Mouse (Mus musculus): ENCODE data around the gene C130074G19Rik. TPM values are rescaled to one million over a fixed set of nuclear protein-coding genes. Genes with fewer than 3 reads are reported as not detected.

Gene C130074G19Rik
- polyA plus RNA-seq, 1 experiment, result not detected

DNA sequence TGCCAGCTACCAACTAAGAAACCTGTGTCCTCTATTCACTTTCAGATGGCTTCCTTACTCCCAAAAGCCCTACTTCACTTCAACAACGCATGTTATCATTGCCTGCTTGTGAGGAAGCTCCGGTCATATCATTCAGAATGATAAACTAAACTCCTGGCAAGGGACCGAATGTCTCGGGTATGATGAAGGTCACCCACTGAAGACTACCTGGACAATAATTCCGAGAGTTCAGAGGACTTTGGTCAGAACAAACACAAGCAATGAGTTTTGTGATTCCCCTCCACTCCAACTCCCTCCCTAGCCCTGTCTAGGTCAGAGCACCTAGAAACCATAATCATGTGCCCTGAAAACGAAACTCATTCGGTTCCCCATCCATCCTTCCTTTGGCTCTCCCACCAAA lies 1.2 kb downstream of the C130074G19Rik start:
- no peak for TF ChIP-seq POLR2A (IDR thresholded peaks at IDR 0.05; ENCODE audit: insufficient read depth, low read depth, low read length)
- TF ChIP-seq CTCF (IDR thresholded peaks at IDR 0.05; ENCODE audit: insufficient read depth, low read depth, low read length), result no peak
- WGBS, result 79% methylated on average over 7 of the region's 7 CpGs
- H3K4me3 ChIP-seq (ENCODE audit: insufficient read depth, low read depth, low read length), result peak overlapping the region; percentile 58
- peaks cover 18% of the 10 kb centered on the region; the same call in 1 of the 2 replicates for H3K4me1 ChIP-seq (ENCODE audit: control insufficient read depth, insufficient read depth, low read length)
- no peak overlapping the region for H3K27ac ChIP-seq (ENCODE audit: insufficient read depth, low read depth, low read length)

DNA sequence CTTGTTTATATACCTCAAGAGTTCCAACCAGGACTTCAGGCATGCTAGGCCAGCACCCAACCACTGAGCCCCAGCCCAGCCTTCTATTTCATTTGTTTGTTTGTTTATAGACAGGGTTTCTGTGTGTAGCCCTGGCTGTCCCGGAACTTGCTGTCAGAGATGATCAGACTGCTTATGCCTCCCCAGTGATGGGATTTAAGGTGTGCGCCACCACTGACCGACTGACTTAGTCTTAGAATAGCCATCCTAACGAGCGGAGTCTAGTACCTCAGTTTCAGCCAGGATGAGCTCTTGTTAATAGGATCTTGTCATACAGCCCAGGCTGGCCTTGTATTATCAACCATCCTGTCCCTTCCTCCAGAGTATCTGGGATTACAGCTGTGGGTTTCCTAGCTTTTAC lies 1.8 kb downstream of the C130074G19Rik start:
- Histone ChIP-seq H3K4me3 (ENCODE audit: insufficient read depth, low read depth, low read length) (no peak overlapping the region), H3K27ac (ENCODE audit: insufficient read depth, low read depth, low read length) (no peak overlapping the region), H3K4me1 (ENCODE audit: control insufficient read depth, insufficient read depth, low read length) (peaks cover 18% of the 10 kb centered on the region; the same call in 1 of the 2 replicates)
- 87% methylated on average over 5 of the region's 5 CpGs for WGBS
- TF ChIP-seq CTCF (IDR thresholded peaks at IDR 0.05; ENCODE audit: insufficient read depth, low read depth, low read length) (no peak), POLR2A (IDR thresholded peaks at IDR 0.05; ENCODE audit: insufficient read depth, low read depth, low read length) (no peak)

DNA sequence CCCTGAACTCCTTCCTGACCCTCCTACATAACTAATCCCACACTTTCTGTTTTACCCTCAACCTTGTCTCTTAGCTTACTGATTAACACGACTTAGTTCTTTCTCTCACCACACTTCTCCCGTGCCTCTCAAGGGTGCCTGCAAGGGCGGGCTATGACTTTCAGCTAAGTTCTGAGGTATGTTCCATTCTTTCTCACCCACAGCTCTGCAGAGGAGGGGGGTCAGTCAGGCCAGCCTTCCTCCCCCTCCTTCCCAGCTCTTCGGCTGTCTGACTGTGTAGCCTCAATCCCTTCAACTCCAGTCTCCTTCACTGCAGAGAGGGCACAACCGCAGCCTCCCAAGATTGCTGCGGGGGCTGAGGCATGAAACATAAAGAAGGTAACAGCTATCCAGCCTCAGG lies 4.2 kb downstream of the C130074G19Rik start:
- TF ChIP-seq CTCF (IDR thresholded peaks at IDR 0.05; ENCODE audit: insufficient read depth, low read depth, low read length), result no peak
- no peak for TF ChIP-seq POLR2A (IDR thresholded peaks at IDR 0.05; ENCODE audit: insufficient read depth, low read depth, low read length)
- no peak overlapping the region for H3K27ac ChIP-seq (ENCODE audit: insufficient read depth, low read depth, low read length)
- WGBS, result 65% methylated on average over 6 of the region's 6 CpGs
- peaks cover 28% of the 10 kb centered on the region for H3K4me1 ChIP-seq (ENCODE audit: control insufficient read depth, insufficient read depth, low read length)
- no peak overlapping the region for H3K4me3 ChIP-seq (ENCODE audit: insufficient read depth, low read depth, low read length)

DNA sequence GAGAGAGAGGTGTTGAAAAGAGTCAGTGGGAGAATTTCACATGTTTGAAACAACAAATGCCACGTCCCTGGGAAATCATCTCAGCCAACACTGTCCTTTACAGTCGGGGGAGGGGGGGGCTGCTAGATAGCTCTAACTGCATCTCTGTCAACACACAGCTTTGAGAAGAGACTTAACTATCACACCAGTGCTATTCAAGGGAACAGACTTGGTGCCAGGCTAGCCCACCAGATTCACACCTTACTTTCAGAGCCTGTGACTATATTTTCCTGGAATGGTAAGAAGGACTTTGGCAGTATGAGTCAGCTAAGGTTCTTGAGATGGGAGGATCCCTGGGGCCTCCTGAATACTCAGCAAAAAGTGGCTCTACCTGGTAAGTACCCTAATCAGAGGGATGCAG lies 5.7 kb downstream of the C130074G19Rik start:
- WGBS, result 76% methylated on average over 2 of the region's 2 CpGs
- peaks cover 24% of the 10 kb centered on the region for H3K4me1 ChIP-seq (ENCODE audit: control insufficient read depth, insufficient read depth, low read length)
- no peak for TF ChIP-seq POLR2A (IDR thresholded peaks at IDR 0.05; ENCODE audit: insufficient read depth, low read depth, low read length)
- no peak for TF ChIP-seq CTCF (IDR thresholded peaks at IDR 0.05; ENCODE audit: insufficient read depth, low read depth, low read length)
- H3K4me3 ChIP-seq (ENCODE audit: insufficient read depth, low read depth, low read length), result no peak overlapping the region
- H3K27ac ChIP-seq (ENCODE audit: insufficient read depth, low read depth, low read length), result no peak overlapping the region

DNA sequence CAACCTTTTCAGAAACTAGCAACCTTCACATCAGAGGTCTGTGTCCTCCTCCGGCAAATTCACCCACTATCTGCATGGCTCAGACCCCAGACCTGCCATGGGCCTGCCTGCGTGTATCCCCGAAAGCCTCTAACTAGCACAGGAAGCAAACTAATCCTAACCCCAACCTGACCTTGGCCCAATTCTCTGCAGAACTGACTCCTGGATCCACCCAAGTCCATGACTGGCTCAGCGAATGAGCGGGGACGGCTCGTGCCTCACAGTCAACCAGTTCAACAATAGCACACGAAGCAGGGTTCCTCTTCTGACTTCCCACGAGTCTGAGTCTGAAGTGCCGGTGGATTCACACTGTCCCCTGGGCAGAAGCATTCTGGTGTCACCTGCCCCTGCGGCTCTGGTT lies 9.1 kb downstream of the C130074G19Rik start:
- peaks cover 29% of the 10 kb centered on the region for H3K4me1 ChIP-seq (ENCODE audit: control insufficient read depth, insufficient read depth, low read length)
- H3K4me3 ChIP-seq (ENCODE audit: insufficient read depth, low read depth, low read length), result no peak overlapping the region
- TF ChIP-seq CTCF (IDR thresholded peaks at IDR 0.05; ENCODE audit: insufficient read depth, low read depth, low read length), result no peak
- TF ChIP-seq POLR2A (IDR thresholded peaks at IDR 0.05; ENCODE audit: insufficient read depth, low read depth, low read length), result no peak
- peak overlapping the region; percentile 55 for H3K27ac ChIP-seq (ENCODE audit: insufficient read depth, low read depth, low read length)
- WGBS, result 68% methylated on average over 11 of the region's 11 CpGs

DNA sequence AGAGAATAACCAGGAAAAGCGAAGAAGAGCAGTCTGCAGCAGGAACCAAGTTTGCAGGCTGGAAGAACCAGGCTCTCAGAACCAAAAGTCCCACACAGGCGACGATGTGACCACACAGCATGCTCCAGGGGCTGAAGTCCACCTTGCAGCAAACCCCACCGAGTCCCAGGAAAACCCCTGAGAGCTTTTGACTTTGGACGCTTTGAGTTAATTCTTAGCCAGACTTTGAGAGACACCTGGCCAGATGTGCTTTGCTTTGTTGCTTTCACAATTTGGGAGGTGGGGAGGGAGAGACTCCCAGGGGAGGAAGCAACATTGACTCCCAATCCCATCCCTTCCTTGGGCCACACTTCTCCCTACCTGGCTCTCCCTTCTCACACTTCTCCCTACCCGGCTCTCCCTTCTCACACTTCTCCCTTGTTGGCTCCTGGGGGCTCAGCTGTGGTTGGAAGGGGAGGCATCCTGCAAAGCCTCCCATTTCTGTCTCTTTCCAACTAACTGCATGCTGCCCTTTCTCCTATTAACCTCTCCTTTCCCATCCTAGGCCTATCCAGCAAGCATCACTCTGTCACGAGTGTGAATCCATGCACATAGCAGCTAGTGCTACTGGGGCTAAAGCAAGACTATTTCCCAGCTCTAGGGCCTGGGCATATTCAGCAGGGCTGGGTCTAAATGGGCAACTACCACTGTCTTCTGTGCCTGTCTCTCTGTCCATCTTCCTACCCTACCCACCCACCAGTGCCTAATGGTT lies 10.8 kb downstream of the C130074G19Rik start:
- peaks cover 25% of the 10 kb centered on the region for H3K4me1 ChIP-seq (ENCODE audit: control insufficient read depth, insufficient read depth, low read length)
- WGBS, result 91% methylated on average over 7 of the region's 7 CpGs
- TF ChIP-seq CTCF (IDR thresholded peaks at IDR 0.05; ENCODE audit: insufficient read depth, low read depth, low read length) (no peak), POLR2A (IDR thresholded peaks at IDR 0.05; ENCODE audit: insufficient read depth, low read depth, low read length) (no peak)
- H3K4me3 ChIP-seq (ENCODE audit: insufficient read depth, low read depth, low read length), result no peak overlapping the region
- H3K27ac ChIP-seq (ENCODE audit: insufficient read depth, low read depth, low read length), result no peak overlapping the region

DNA sequence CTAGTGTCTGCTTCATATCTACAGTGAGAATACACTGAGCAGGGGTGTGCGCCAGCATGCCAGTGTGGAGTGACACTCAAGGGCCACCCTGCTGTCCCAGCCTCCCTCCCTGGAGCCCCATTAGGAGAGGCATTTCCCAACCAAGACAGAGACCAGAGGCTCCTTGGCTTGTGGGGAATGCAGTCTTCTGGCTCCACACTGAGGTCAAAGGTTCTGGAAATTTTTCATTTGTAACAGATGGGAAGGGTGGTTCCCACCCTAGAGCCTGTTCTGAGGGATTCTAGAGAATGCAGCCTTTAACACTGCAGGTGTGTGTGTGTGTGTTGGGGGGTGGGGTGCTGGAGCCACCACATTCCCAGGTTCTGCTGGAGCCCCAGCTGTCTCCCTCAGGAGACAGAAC lies 11.5 kb downstream of the C130074G19Rik start:
- Histone ChIP-seq H3K4me1 (ENCODE audit: control insufficient read depth, insufficient read depth, low read length) (peaks cover 28% of the 10 kb centered on the region), H3K4me3 (ENCODE audit: insufficient read depth, low read depth, low read length) (no peak overlapping the region), H3K27ac (ENCODE audit: insufficient read depth, low read depth, low read length) (no peak overlapping the region)
- TF ChIP-seq POLR2A (IDR thresholded peaks at IDR 0.05; ENCODE audit: insufficient read depth, low read depth, low read length) (no peak), CTCF (IDR thresholded peaks at IDR 0.05; ENCODE audit: insufficient read depth, low read depth, low read length) (no peak)
- WGBS, result 97% methylated on average over 1 of the region's 1 CpGs

DNA sequence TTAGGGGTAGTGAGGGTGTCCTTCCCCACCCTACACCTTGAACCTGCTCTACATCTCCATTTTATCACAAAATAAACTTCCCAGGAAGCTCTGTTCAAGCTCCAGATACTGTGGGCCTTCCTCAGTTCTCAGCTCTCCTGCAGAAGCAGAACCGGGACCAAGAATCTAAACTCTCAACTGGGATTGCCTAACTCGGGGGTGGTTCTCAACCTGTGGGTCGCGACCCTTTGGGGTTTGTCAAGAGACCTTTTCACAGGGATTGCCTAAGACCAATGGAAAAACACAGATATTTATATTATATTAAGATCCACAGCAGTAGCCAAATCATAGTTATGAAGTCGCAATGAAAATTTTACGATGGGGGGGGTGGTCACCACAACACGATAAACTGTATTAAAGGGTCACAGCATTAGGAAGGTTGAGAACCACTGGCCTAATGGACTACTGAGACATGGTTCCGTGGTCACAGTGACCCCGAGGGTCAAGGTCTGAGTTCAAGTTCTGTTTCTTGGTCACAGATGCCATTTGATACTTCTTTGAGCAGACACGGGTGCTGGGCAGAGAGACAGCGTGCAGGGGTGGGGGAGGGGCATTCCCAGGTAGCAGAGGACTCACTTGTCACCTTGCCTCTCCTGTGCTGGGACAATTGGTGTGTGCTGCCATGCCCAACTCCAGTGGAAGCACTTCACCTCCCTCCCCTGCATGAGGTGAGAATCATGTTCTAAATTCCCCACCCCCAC lies 12.2 kb downstream of the C130074G19Rik start:
- no peak for TF ChIP-seq CTCF (IDR thresholded peaks at IDR 0.05; ENCODE audit: insufficient read depth, low read depth, low read length)
- TF ChIP-seq POLR2A (IDR thresholded peaks at IDR 0.05; ENCODE audit: insufficient read depth, low read depth, low read length), result no peak
- H3K4me1 ChIP-seq (ENCODE audit: control insufficient read depth, insufficient read depth, low read length), result peaks cover 28% of the 10 kb centered on the region
- WGBS, result 82% methylated on average over 11 of the region's 11 CpGs
- H3K27ac ChIP-seq (ENCODE audit: insufficient read depth, low read depth, low read length), result no peak overlapping the region
- no peak overlapping the region for H3K4me3 ChIP-seq (ENCODE audit: insufficient read depth, low read depth, low read length)

DNA sequence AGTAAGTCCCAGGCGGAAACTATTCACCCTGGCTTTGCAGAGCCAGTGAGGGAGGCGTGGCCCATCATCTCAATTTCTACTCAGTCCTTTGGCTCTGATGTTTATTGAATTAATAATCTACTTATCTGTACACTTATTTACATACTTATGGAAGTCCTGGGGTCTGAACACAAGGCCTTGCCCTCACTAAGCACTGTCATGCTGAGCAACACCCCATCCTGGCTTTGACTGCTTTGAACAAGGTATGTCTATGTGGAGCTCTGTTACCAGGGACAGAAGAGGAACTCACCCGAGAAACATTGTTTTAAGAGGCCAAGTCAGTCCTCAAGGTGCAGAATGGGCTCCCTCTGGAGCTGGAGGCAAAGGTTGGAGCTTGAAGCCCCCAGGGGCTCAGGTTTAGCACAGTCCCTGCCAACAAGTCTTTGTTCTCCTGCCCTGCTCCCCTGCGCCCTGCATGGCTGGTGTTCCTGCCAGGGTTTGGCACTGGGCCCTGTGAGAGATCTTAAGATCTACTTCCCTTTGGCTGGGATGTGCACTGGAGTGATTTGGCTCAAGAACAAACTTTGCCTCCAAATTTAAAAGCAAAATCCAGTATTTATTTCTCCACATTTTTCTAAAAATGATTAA lies 13.0 kb downstream of the C130074G19Rik start:
- TF ChIP-seq POLR2A (IDR thresholded peaks at IDR 0.05; ENCODE audit: insufficient read depth, low read depth, low read length) (no peak), CTCF (IDR thresholded peaks at IDR 0.05; ENCODE audit: insufficient read depth, low read depth, low read length) (no peak)
- peaks cover 28% of the 10 kb centered on the region for H3K4me1 ChIP-seq (ENCODE audit: control insufficient read depth, insufficient read depth, low read length)
- peak overlapping the region; percentile 9; the same call in 1 of the 2 replicates for H3K27ac ChIP-seq (ENCODE audit: insufficient read depth, low read depth, low read length)
- no peak overlapping the region for H3K4me3 ChIP-seq (ENCODE audit: insufficient read depth, low read depth, low read length)
- WGBS, result 65% methylated on average over 4 of the region's 4 CpGs
